Mouse (Mus musculus): ENCODE results near the gene Mogat1.
"Not testable (repeated sequence)": the region's sequence is repeated elsewhere in the genome, so short reads cannot be mapped to it uniquely, and the experiment has no call there.

Gene Mogat1

GRCm38 (mm10) chr1:78510862-78511261, at the start of gene Mogat1:
TSS of gene Mogat1 (plus strand) at chr1:78510991.
- no peak for DNase-seq (ENCODE audit: low read depth, low spot score)

- DNase-seq (ENCODE audit: low read depth, low spot score), result no peak
Observed at GRCm38 (mm10) chr1:78472441-78472840, 38.4 kb upstream of the Mogat1 start.

- no peak for DNase-seq (ENCODE audit: low read depth, low spot score)
Observed at GRCm38 (mm10) chr1:78483430-78483829, 27.4 kb upstream of the Mogat1 start.

GRCm38 (mm10) chr1:78484361-78484760, 26.4 kb upstream of the Mogat1 start:
- DNase-seq (ENCODE audit: low read depth, low spot score), result no peak

- DNase-seq (ENCODE audit: low read depth, low spot score), result no peak
Observed at GRCm38 (mm10) chr1:78488427-78488751, 22.4 kb upstream of the Mogat1 start.

GRCm38 (mm10) chr1:78488752-78489492, 21.9 kb upstream of the Mogat1 start, which contains the start of gene Farsb:
TSS of gene Farsb (minus strand) at chr1:78488897.
- DNase-seq (ENCODE audit: low read depth, low spot score), result peak; percentile 81

GRCm38 (mm10) chr1:78490143-78490542, 20.6 kb upstream of the Mogat1 start:
- no peak for DNase-seq (ENCODE audit: low read depth, low spot score)

GRCm38 (mm10) chr1:78501036-78501435, 9.8 kb upstream of the Mogat1 start:
- no peak for DNase-seq (ENCODE audit: low read depth, low spot score)

GRCm38 (mm10) chr1:78501856-78502255, 8.9 kb upstream of the Mogat1 start:
- not testable (repeated sequence) for DNase-seq (ENCODE audit: low read depth, low spot score)

GRCm38 (mm10) chr1:78502527-78502926, 8.3 kb upstream of the Mogat1 start:
- DNase-seq (ENCODE audit: low read depth, low spot score), result no peak

- no peak for DNase-seq (ENCODE audit: low read depth, low spot score)
Observed at GRCm38 (mm10) chr1:78507137-78507536, 3.7 kb upstream of the Mogat1 start.

GRCm38 (mm10) chr1:78511621-78512160, 900 bp downstream of the Mogat1 start, which contains the start of gene BC035947:
TSS of gene BC035947 (minus strand) at chr1:78512158.
- no peak for DNase-seq (ENCODE audit: low read depth, low spot score)

GRCm38 (mm10) chr1:78512756-78513155, 2.0 kb downstream of the Mogat1 start:
- DNase-seq (ENCODE audit: low read depth, low spot score), result no peak

GRCm38 (mm10) chr1:78518907-78519306, 8.1 kb downstream of the Mogat1 start:
- DNase-seq (ENCODE audit: low read depth, low spot score), result no peak

GRCm38 (mm10) chr1:78525189-78525886, 14.5 kb downstream of the Mogat1 start:
- DNase-seq (ENCODE audit: low read depth, low spot score), result no peak

- DNase-seq (ENCODE audit: low read depth, low spot score), result no peak
Observed at GRCm38 (mm10) chr1:78528356-78528755, 17.6 kb downstream of the Mogat1 start.

- no peak for DNase-seq (ENCODE audit: low read depth, low spot score)
Observed at GRCm38 (mm10) chr1:78529011-78529410, 18.2 kb downstream of the Mogat1 start.

- no peak for DNase-seq (ENCODE audit: low read depth, low spot score)
Observed at GRCm38 (mm10) chr1:78530500-78531215, 19.9 kb downstream of the Mogat1 start.

GRCm38 (mm10) chr1:78532184-78532800, 21.5 kb downstream of the Mogat1 start:
- no peak for DNase-seq (ENCODE audit: low read depth, low spot score)

GRCm38 (mm10) chr1:78534428-78535150, 23.8 kb downstream of the Mogat1 start:
- DNase-seq (ENCODE audit: low read depth, low spot score), result no peak

Measured in WW6 (cell line).